Mouse (Mus musculus) C2C12 (cell line): ENCODE measurements around the gene Dexi.

Experiments used
- CTCF ChIP-seq: IDR thresholded peaks from one replicate; pipeline ENCODE4 v1.5.1; 2011; ENCODE audit not compliant: control insufficient read depth, insufficient read depth, insufficient read length
- MAX ChIP-seq: IDR thresholded peaks from one replicate; pipeline ENCODE4 v1.6.1; 2011; ENCODE audit warnings: mild to moderate bottlenecking, control low read depth

- TF ChIP-seq MAX = no peak
- no peak for TF ChIP-seq CTCF
Measured at GRCm38 (mm10) chr16:10546865-10547264, 4.0 kb upstream of the Dexi start.
